Mouse (Mus musculus) cerebellum, adult 11 months (tissue): ENCODE results near the gene Taf10.

ENCODE experiments used
- DNase-seq: peaks from one replicate; pipeline ENCODE4 v3.0.0; 2022

Taf10 gene

DNA sequence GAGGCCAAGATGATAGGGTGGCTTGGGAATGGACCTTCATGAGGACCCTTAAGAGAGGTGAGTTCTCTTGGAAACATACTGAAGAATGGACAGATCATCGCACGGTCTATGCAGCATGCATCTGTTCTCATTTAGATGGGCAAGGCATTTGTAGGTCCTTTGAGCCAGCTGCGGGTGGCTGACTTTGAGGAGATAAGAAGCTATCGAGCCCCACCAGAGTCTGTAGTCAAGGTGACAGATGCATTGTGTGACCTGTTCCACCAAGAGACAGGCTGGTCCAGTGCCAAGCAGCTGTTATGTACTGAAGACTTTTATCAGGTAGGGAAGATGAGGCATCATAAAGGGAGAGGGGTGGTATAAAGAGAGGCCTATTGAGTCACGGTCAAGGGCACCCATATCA is 35.4 kb downstream of the Taf10 start:
- no peak for DNase-seq

DNA sequence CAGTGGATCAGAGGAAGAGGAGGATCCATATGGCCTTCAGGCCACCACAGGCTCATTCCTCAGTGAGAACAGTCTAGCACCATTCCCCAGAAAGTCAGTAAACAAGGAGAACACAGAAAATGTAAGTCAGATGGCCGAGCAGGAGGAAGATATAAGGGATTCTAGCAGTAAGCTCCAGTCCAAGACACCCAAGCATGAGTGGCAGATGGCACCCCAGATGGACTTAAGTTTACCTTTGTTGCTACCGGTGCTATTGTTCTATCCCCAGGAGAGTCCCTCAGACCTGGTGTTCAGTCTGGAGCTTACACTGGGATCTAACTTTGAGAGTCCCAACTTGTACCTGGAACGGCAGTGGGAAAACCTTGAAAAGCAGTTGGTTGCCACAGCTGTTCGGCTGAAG is 40.3 kb downstream of the Taf10 start:
- peak; percentile 28 for DNase-seq

DNA sequence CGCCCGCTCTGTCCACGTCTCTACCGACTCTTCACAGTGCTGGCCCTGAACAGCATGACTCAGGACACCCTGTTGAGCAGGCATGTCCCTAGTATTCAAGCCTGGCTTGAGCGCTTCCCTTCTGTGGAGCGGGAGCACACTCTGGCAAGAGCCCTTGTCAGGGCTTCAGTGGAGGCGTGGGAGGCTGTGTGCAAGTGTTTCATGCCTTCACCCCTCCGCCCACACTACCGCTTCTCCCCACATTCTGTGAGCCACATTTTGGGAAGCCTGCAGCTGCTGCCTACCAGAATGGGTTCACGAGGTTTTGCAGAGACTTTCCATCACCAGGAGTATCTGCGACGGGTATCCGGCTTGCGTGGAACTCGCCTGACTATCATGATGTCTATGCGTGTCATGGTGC is 41.0 kb downstream of the Taf10 start:
- DNase-seq = no peak

DNA sequence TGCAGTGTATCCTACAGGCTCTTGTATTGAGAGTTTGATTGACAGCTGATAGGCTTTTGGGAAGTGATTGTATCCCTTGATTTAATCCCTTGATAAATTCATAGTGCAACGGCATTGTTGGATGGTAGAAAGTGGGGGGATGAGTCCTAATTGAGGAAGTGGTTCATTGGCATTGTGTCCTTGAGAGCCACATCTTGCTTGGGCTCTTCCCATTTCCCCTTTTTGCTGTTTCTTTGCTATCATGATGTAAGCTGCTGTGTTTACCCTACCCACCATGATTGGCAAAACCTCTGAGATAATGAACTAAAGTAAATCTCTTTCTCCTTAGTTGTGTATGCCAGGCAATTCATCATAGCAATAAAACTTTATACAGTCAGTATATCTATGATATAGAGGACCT is 53.3 kb downstream of the Taf10 start:
- DNase-seq = no peak
